Mouse (Mus musculus) cerebral cortex, adult 2 months (tissue): ENCODE results near the gene Zfp853.

Source experiments
- WGBS: fragments of 180-500 bp; shearing (Covaris S2); methylation state at CpG from one replicate; pipeline ENCODE4 v1.1.7; 2018; 5-methylcytosine and 5-hydroxymethylcytosine counted together

The Zfp853 gene

GRCm38 (mm10) chr5:143253186-143253880, 40.1 kb downstream of the Zfp853 start:
- WGBS = 32% methylated on average over 103 of the region's 103 CpGs

GRCm38 (mm10) chr5:143252791-143253185, 40.6 kb downstream of the Zfp853 start:
- WGBS = 76% methylated on average over 18 of the region's 18 CpGs

DNA sequence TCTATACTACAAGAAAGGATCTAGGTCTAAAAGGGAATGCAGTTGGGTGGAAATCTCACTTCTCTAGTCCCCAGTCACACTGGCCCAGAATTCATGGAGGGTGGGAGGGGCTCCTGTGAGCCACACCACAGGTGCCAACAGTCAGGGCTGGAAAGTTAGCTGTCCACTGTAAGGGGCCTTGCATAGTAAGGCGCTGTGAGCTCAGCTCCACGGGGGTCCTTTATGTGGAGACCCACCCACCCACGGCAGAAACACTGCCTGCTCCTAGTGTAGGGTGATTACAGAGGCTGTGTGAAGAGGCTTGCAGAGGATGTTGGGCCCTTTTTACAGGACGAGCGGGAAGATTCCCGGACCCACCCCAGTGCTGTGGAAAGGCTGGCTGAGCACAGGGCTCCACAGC, 41.4 kb downstream of the Zfp853 start:
- 64% methylated on average over 6 of the region's 6 CpGs for WGBS

GRCm38 (mm10) chr5:143244926-143245325, 48.5 kb downstream of the Zfp853 start:
- WGBS = 96% methylated on average over 26 of the region's 26 CpGs
